Mouse (Mus musculus) G1E (cell line): Measurements from ENCODE around the gene Ccdc146. TPM values are rescaled to one million over a fixed set of nuclear protein-coding genes. Genes with fewer than 3 reads are reported as not detected.

Experiments used
- ATAC-seq: 2 replicates; pipeline ENCODE4 v1.8.0; 2016; ENCODE audit warnings: mild to moderate bottlenecking; ENCODE audit not compliant: insufficient number of reproducible peaks, poor library complexity, low FRiP score, severe bottlenecking; ENCODE audit errors: extremely low read depth
- DNase-seq: peaks from one replicate; pipeline ENCODE4 v3.0.0; 2012; ENCODE audit warnings: low spot score
- H3K27me3 ChIP-seq: 2 replicates; pipeline ENCODE4 v1.6.1; 2012; ENCODE audit warnings: mild to moderate bottlenecking, low read length, inconsistent platforms; ENCODE audit not compliant: insufficient read depth
- H3K36me3 ChIP-seq: replicated peaks from 2 replicates; pipeline ENCODE3; 2012; ENCODE audit warnings: mild to moderate bottlenecking, inconsistent platforms
- H3K4me1 ChIP-seq: 2 replicates; pipeline ENCODE4 v1.6.1; 2012; ENCODE audit warnings: low read depth, low read length, inconsistent platforms, mixed read lengths; ENCODE audit not compliant: insufficient read depth
- H3K4me3 ChIP-seq: 2 replicates; pipeline ENCODE4 v1.5.1; 2012; ENCODE audit warnings: low read depth, mild to moderate bottlenecking, inconsistent platforms, low read length, moderate library complexity, mixed read lengths
- H3K9me3 ChIP-seq: replicated peaks from 2 replicates; pipeline ENCODE4 v1.6.1; 2012; ENCODE audit warnings: inconsistent platforms
- CTCF ChIP-seq: IDR thresholded peaks from 2 replicates; pipeline ENCODE4 v1.5.1; 2012; ENCODE audit warnings: low read depth, low read length, inconsistent platforms, mixed read lengths
- GATA1 ChIP-seq: IDR thresholded peaks from 2 replicates; pipeline ENCODE4 v1.6.1; 2012; ENCODE audit warnings: borderline replicate concordance, low read length, inconsistent platforms, mixed read lengths
- GATA2 ChIP-seq: IDR thresholded peaks from 2 replicates; pipeline ENCODE4 v1.6.1; 2012; ENCODE audit warnings: low read depth, low read length, inconsistent platforms, borderline replicate concordance
- POLR2AphosphoS5 ChIP-seq: IDR thresholded peaks from 2 replicates; pipeline ENCODE4 v1.6.1; 2012; ENCODE audit warnings: low read depth, low read length, inconsistent platforms; ENCODE audit not compliant: insufficient replicate concordance
- TAL1 ChIP-seq: conservative IDR thresholded peaks from 2 replicates; pipeline ENCODE4 v1.6.1; 2012; ENCODE audit warnings: low read depth, low read length, inconsistent platforms, mixed read lengths
- polyA plus RNA-seq: library from polyadenylated mRNA; stranded (reverse); fragments of >175 nt; gene quantifications from 2 replicates; pipeline ENCODE4 v1.2.3, GENCODE M21; 2012
- total RNA-seq, 2 experiments: library from RNA; stranded (forward) in 1 of 2; stranded (reverse) in 1 of 2; fragments of 200-1000 nt in 1 of 2; fragments of >200 nt in 1 of 2; fragmentation: Nextera tagmentation in 1 of 2; gene quantifications; 2 replicates each; pipeline ENCODE4 v1.2.3; 2014 to 2017

The Ccdc146 gene
- total and polyA plus RNA-seq, 3 experiments = 0.22 TPM; not detected in 2

DNA sequence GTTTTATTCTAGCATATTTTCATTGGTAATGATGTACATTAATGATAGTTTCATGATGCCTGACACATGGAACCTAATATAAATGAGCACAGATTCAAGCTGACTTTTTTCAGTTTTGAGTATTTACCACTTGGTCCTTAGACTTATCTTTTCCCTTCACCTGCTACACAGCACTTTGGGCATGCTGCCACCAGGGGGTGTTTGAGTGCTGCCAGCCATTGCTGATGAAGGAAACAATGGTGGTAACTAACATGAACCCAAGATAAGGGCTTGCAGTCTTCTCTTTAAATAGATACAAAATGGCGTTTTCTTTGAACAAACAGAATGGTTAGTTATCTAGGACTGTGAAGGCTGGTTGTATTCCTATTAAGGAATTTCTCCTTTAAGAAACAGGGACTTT lies 98.0 kb downstream of the Ccdc146 start:
- Histone ChIP-seq H3K4me1 (no peaks in the 10 kb centered on the region), H3K9me3 (no peaks in the 10 kb centered on the region), H3K36me3 (no peaks in the 10 kb centered on the region), H3K4me3 (no peak overlapping the region), H3K27me3 (peaks cover 17% of the 10 kb centered on the region)
- TF ChIP-seq GATA1 (no peak), GATA2 (no peak), CTCF (peak; percentile 60), TAL1 (no peak), POLR2AphosphoS5 (no peak)
- DNase-seq (peak; percentile 41), ATAC-seq (peak; percentile 34; the same call in 1 of the 2 replicates)

GRCm38 (mm10) chr5:21320138-21320537 lies 104.3 kb downstream of the Ccdc146 start:
- no peak for DNase-seq
- TF ChIP-seq CTCF = no peak
- TF ChIP-seq GATA1 = no peak
- no peak for TF ChIP-seq GATA2
- no peak for TF ChIP-seq TAL1
- no peak for TF ChIP-seq POLR2AphosphoS5
- no peaks in the 10 kb centered on the region for H3K9me3 ChIP-seq

DNA sequence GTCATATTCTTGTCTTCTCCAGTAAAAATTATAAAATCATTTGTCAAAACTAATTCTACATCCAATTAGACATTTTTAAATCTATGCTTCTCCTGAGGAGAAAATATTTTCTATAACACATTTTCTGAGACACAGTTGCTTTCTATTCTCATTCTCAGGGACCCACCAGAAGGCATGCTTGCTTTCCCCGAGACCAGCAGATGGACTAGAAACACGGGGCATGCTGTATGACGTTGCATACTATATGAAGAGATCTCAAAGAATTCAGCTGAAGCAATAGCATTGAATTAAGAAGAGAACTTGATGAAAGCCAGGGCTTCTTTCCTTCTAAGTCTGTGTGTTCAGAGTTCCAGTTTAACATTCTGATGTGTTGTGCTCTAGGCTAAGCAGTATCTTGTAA lies 109.8 kb downstream of the Ccdc146 start:
- ATAC-seq = no peak

More at GRCm38 (mm10) chr5:21320138-21320537, 104.3 kb downstream of the Ccdc146 start:
- H3K4me1 ChIP-seq = no peaks in the 10 kb centered on the region
- peaks cover 5% of the 10 kb centered on the region; the same call in 1 of the 2 replicates for H3K27me3 ChIP-seq
- H3K36me3 ChIP-seq = no peaks in the 10 kb centered on the region
- H3K4me3 ChIP-seq = no peak overlapping the region
- ATAC-seq = no peak

DNA sequence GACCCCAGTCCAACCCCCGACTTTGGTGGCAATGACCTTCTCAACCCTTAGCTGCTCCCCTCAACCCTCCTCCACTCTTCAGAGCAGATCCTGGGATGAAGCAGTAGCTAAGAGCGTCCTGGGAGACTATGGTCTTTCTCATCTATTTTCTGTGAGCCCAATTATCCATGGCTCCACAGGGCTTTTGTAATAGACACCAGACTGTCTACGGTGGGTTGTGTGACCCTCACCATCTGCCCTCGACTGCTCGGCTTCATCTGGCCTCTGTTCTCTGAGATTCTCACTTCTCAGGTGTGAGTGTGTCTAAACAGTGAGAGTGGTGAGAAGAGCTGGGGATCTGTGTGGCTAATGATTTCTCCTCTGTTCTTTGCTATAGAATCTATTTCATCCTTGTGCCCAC lies 117.3 kb downstream of the Ccdc146 start:
- TF ChIP-seq POLR2AphosphoS5 (no peak), TAL1 (no peak), GATA1 (no peak), CTCF (no peak), GATA2 (no peak)
- DNase-seq = no peak

More for the DNA sequence above, 109.8 kb downstream of the Ccdc146 start:
- DNase-seq = no peak
- no peaks in the 10 kb centered on the region for H3K4me1 ChIP-seq
- H3K36me3 ChIP-seq = no peaks in the 10 kb centered on the region
- H3K27me3 ChIP-seq = peaks cover 5% of the 10 kb centered on the region; the same call in 1 of the 2 replicates
- no peaks in the 10 kb centered on the region for H3K9me3 ChIP-seq
- H3K4me3 ChIP-seq = no peak overlapping the region
- TF ChIP-seq POLR2AphosphoS5 (no peak), TAL1 (no peak), GATA2 (no peak), GATA1 (no peak), CTCF (no peak)

GRCm38 (mm10) chr5:21301011-21301410 lies 123.5 kb downstream of the Ccdc146 start:
- ATAC-seq (no peak), DNase-seq (no peak)
- Histone ChIP-seq H3K4me3 (no peak overlapping the region), H3K4me1 (peaks cover under 1% of the 10 kb centered on the region; the same call in 1 of the 2 replicates), H3K36me3 (no peaks in the 10 kb centered on the region), H3K9me3 (no peaks in the 10 kb centered on the region), H3K27me3 (peaks cover 25% of the 10 kb centered on the region)
- no peak for TF ChIP-seq TAL1
- no peak for TF ChIP-seq GATA2
- no peak for TF ChIP-seq POLR2AphosphoS5
- TF ChIP-seq GATA1 = no peak
- no peak for TF ChIP-seq CTCF

More for the DNA sequence above, 117.3 kb downstream of the Ccdc146 start:
- Histone ChIP-seq H3K4me1 (no peaks in the 10 kb centered on the region), H3K27me3 (peaks cover 4% of the 10 kb centered on the region; the same call in 1 of the 2 replicates), H3K4me3 (no peak overlapping the region), H3K36me3 (no peaks in the 10 kb centered on the region), H3K9me3 (no peaks in the 10 kb centered on the region)
- no peak for ATAC-seq

GRCm38 (mm10) chr5:21300058-21300457 lies 124.4 kb downstream of the Ccdc146 start:
- Histone ChIP-seq H3K36me3 (no peaks in the 10 kb centered on the region), H3K4me1 (peaks cover 6% of the 10 kb centered on the region; the same call in 1 of the 2 replicates), H3K27me3 (peaks cover 25% of the 10 kb centered on the region), H3K4me3 (no peak overlapping the region), H3K9me3 (no peaks in the 10 kb centered on the region)
- DNase-seq (no peak), ATAC-seq (no peak)
- no peak for TF ChIP-seq CTCF
- no peak for TF ChIP-seq POLR2AphosphoS5
- no peak for TF ChIP-seq GATA2
- TF ChIP-seq TAL1 = no peak
- TF ChIP-seq GATA1 = no peak
